Mouse (Mus musculus): ENCODE results near the gene Prkcb.
A peak's percentile ranks its signal among the peaks of the same experiment; 100 is the strongest.

Gene Prkcb

GRCm38 (mm10) chr7:122402041-122402440, 113.5 kb downstream of the Prkcb start:
- DNase-seq (ENCODE audit: low spot score in 2 of 2) = no peak

- no peak for DNase-seq (ENCODE audit: low spot score in 2 of 2)
Measured at GRCm38 (mm10) chr7:122403343-122403742, 114.8 kb downstream of the Prkcb start.

GRCm38 (mm10) chr7:122404571-122405393, 116.2 kb downstream of the Prkcb start:
- peak in 1 of 2 experiments; percentile 11 for DNase-seq (ENCODE audit: low spot score in 2 of 2)

GRCm38 (mm10) chr7:122406625-122407024, 118.1 kb downstream of the Prkcb start:
- no peak for DNase-seq (ENCODE audit: low spot score in 2 of 2)

- no peak for DNase-seq (ENCODE audit: low spot score in 2 of 2)
Measured at GRCm38 (mm10) chr7:122409945-122410344, 121.4 kb downstream of the Prkcb start.

GRCm38 (mm10) chr7:122410873-122411272, 122.3 kb downstream of the Prkcb start:
- no peak for DNase-seq (ENCODE audit: low spot score in 2 of 2)

- no peak for DNase-seq (ENCODE audit: low spot score in 2 of 2)
Measured at GRCm38 (mm10) chr7:122413231-122413630, 124.7 kb downstream of the Prkcb start.

GRCm38 (mm10) chr7:122414146-122414545, 125.6 kb downstream of the Prkcb start:
- no peak for DNase-seq (ENCODE audit: low spot score in 2 of 2)

- no peak for DNase-seq (ENCODE audit: low spot score in 2 of 2)
Measured at GRCm38 (mm10) chr7:122414608-122415007, 126.1 kb downstream of the Prkcb start.

GRCm38 (mm10) chr7:122415387-122415786, 126.8 kb downstream of the Prkcb start:
- no peak for DNase-seq (ENCODE audit: low spot score in 2 of 2)

GRCm38 (mm10) chr7:122415904-122416303, 127.4 kb downstream of the Prkcb start:
- DNase-seq (ENCODE audit: low spot score in 2 of 2) = no peak

- no peak for DNase-seq (ENCODE audit: low spot score in 2 of 2)
Measured at GRCm38 (mm10) chr7:122418551-122418950, 130.0 kb downstream of the Prkcb start.

- DNase-seq (ENCODE audit: low spot score in 2 of 2) = no peak
Measured at GRCm38 (mm10) chr7:122423816-122424215, 135.3 kb downstream of the Prkcb start.

- no peak for DNase-seq (ENCODE audit: low spot score in 2 of 2)
Measured at GRCm38 (mm10) chr7:122429134-122429533, 140.6 kb downstream of the Prkcb start.

- no peak for DNase-seq (ENCODE audit: low spot score in 2 of 2)
Measured at GRCm38 (mm10) chr7:122432401-122432800, 143.8 kb downstream of the Prkcb start.

- DNase-seq (ENCODE audit: low spot score in 2 of 2) = no peak
Measured at GRCm38 (mm10) chr7:122433377-122433776, 144.8 kb downstream of the Prkcb start.

- DNase-seq (ENCODE audit: low spot score in 2 of 2) = peak; percentile 10 to 13
Measured at GRCm38 (mm10) chr7:122434941-122435340, 146.4 kb downstream of the Prkcb start.

- no peak for DNase-seq (ENCODE audit: low spot score in 2 of 2)
Measured at GRCm38 (mm10) chr7:122435561-122435960, 147.0 kb downstream of the Prkcb start.

GRCm38 (mm10) chr7:122437390-122437789, 148.8 kb downstream of the Prkcb start:
- no peak for DNase-seq (ENCODE audit: low spot score in 2 of 2)

GRCm38 (mm10) chr7:122445056-122445455, 156.5 kb downstream of the Prkcb start:
- DNase-seq (ENCODE audit: low spot score in 2 of 2) = no peak

GRCm38 (mm10) chr7:122452671-122453070, 164.1 kb downstream of the Prkcb start:
- DNase-seq (ENCODE audit: low spot score in 2 of 2) = no peak

- peak; percentile 63 to 73 for DNase-seq (ENCODE audit: low spot score in 2 of 2)
Measured at GRCm38 (mm10) chr7:122459203-122459965, 170.8 kb downstream of the Prkcb start.

GRCm38 (mm10) chr7:122460020-122460419, 171.5 kb downstream of the Prkcb start:
- DNase-seq (ENCODE audit: low spot score in 2 of 2) = no peak

All from urinary bladder, adult 18-20 months (tissue).